Mouse (Mus musculus): ENCODE measurements around the gene Gstt1. TPM values are rescaled to one million over a fixed set of nuclear protein-coding genes. Genes with fewer than 3 reads are reported as not detected.
A peak's percentile ranks its signal among the peaks of the same experiment; 100 is the strongest.

Gene Gstt1
- polyA plus RNA-seq, 2 experiments, result 68.8 to 71.5 TPM

- Histone ChIP-seq H3K4me1 (replicated peaks; ENCODE audit: control insufficient read depth in 2 of 2, insufficient read depth in 2 of 2, low read length in 1 of 2) (peaks cover 0 to 12% of the 10 kb centered on the region in 2 experiments; a peak in 2 of 4 replicates), H3K4me2 (ENCODE audit: low read depth) (no peak overlapping the region), H3K36me3 (replicated peaks; ENCODE audit: control insufficient read depth, insufficient read depth, low read depth) (no peaks in the 10 kb centered on the region), H3K27ac (no peak overlapping the region), H3K9me3 (ENCODE audit: control insufficient read depth, low read length) (no peaks in the 10 kb centered on the region), H3K27me3 (ENCODE audit: control insufficient read depth, insufficient read depth, low read length) (no peaks in the 10 kb centered on the region), H3K4me3 (ENCODE audit: insufficient read depth in 1 of 2, low read depth in 2 of 2, low read length in 2 of 2) (no peak overlapping the region), H3K9ac (replicated peaks) (no peak overlapping the region)
- 18% methylated on average over 7 of the region's 7 CpGs for WGBS (ENCODE audit: insufficient replicate concordance)
- no peak for DNase-seq (ENCODE audit: low read depth in 3 of 3, low spot score in 3 of 3)
- TF ChIP-seq EP300 (IDR thresholded peaks at IDR 0.05; ENCODE audit: low read depth) (no peak), CTCF (IDR thresholded peaks at IDR 0.05; ENCODE audit: low read depth) (peak; percentile 28; the same call in 1 of the 2 replicates)
- no peak for ATAC-seq (ENCODE audit: insufficient read depth)
Measured at GRCm38 (mm10) chr10:75790773-75791172, 7.6 kb downstream of the Gstt1 start.

GRCm38 (mm10) chr10:75789841-75790240, 8.5 kb downstream of the Gstt1 start:
- Histone ChIP-seq H3K27me3 (ENCODE audit: control insufficient read depth, insufficient read depth, low read length) (no peaks in the 10 kb centered on the region), H3K4me3 (ENCODE audit: insufficient read depth in 1 of 2, low read depth in 2 of 2, low read length in 2 of 2) (no peak overlapping the region), H3K4me2 (ENCODE audit: low read depth) (no peak overlapping the region), H3K4me1 (replicated peaks; ENCODE audit: control insufficient read depth in 2 of 2, insufficient read depth in 2 of 2, low read length in 1 of 2) (peaks cover 0 to 12% of the 10 kb centered on the region in 2 experiments; a peak in 2 of 4 replicates), H3K9ac (replicated peaks) (no peak overlapping the region), H3K27ac (no peak overlapping the region), H3K9me3 (ENCODE audit: control insufficient read depth, low read length) (no peaks in the 10 kb centered on the region), H3K36me3 (replicated peaks; ENCODE audit: control insufficient read depth, insufficient read depth, low read depth) (no peaks in the 10 kb centered on the region)
- TF ChIP-seq EP300 (IDR thresholded peaks at IDR 0.05; ENCODE audit: low read depth) (no peak), CTCF (IDR thresholded peaks at IDR 0.05; ENCODE audit: low read depth) (no peak)
- DNase-seq (ENCODE audit: low read depth in 3 of 3, low spot score in 3 of 3), result peak in 2 of 3 experiments; percentile 38 to 42
- 61% methylated on average over 5 of the region's 5 CpGs for WGBS (ENCODE audit: insufficient replicate concordance)
- ATAC-seq (ENCODE audit: insufficient read depth), result peak; percentile 85

GRCm38 (mm10) chr10:75789081-75789735, 9.2 kb downstream of the Gstt1 start:
- no peak for DNase-seq (ENCODE audit: low read depth in 3 of 3, low spot score in 3 of 3)
- H3K27ac ChIP-seq, result no peak overlapping the region
- H3K9ac ChIP-seq (replicated peaks), result no peak overlapping the region
- 45% methylated on average over 6 of the region's 6 CpGs for WGBS (ENCODE audit: insufficient replicate concordance)
- no peak for TF ChIP-seq CTCF (IDR thresholded peaks at IDR 0.05; ENCODE audit: low read depth)
- no peak for TF ChIP-seq EP300 (IDR thresholded peaks at IDR 0.05; ENCODE audit: low read depth)
- H3K4me2 ChIP-seq (ENCODE audit: low read depth), result no peak overlapping the region
- H3K9me3 ChIP-seq (ENCODE audit: control insufficient read depth, low read length), result no peaks in the 10 kb centered on the region
- peak; percentile 61; the same call in 1 of the 2 replicates for ATAC-seq (ENCODE audit: insufficient read depth)
- H3K36me3 ChIP-seq (replicated peaks; ENCODE audit: control insufficient read depth, insufficient read depth, low read depth), result no peaks in the 10 kb centered on the region
- H3K4me3 ChIP-seq (ENCODE audit: insufficient read depth in 1 of 2, low read depth in 2 of 2, low read length in 2 of 2), result no peak overlapping the region
- H3K4me1 ChIP-seq (replicated peaks; ENCODE audit: control insufficient read depth in 2 of 2, insufficient read depth in 2 of 2, low read length in 1 of 2), result peaks cover 0 to 8% of the 10 kb centered on the region in 2 experiments; a peak in 2 of 4 replicates
- H3K27me3 ChIP-seq (ENCODE audit: control insufficient read depth, insufficient read depth, low read length), result no peaks in the 10 kb centered on the region

- 80% methylated on average over 8 of the region's 8 CpGs for WGBS (ENCODE audit: insufficient replicate concordance)
- peaks cover 0 to 8% of the 10 kb centered on the region in 2 experiments; a peak in 2 of 4 replicates for H3K4me1 ChIP-seq (replicated peaks; ENCODE audit: control insufficient read depth in 2 of 2, insufficient read depth in 2 of 2, low read length in 1 of 2)
- H3K36me3 ChIP-seq (replicated peaks; ENCODE audit: control insufficient read depth, insufficient read depth, low read depth), result no peaks in the 10 kb centered on the region
- H3K4me3 ChIP-seq (ENCODE audit: insufficient read depth in 1 of 2, low read depth in 2 of 2, low read length in 2 of 2), result no peak overlapping the region
- no peaks in the 10 kb centered on the region for H3K9me3 ChIP-seq (ENCODE audit: control insufficient read depth, low read length)
- no peak overlapping the region for H3K9ac ChIP-seq (replicated peaks)
- TF ChIP-seq CTCF (IDR thresholded peaks at IDR 0.05; ENCODE audit: low read depth) (no peak), EP300 (IDR thresholded peaks at IDR 0.05; ENCODE audit: low read depth) (no peak)
- no peaks in the 10 kb centered on the region for H3K27me3 ChIP-seq (ENCODE audit: control insufficient read depth, insufficient read depth, low read length)
- no peak overlapping the region for H3K4me2 ChIP-seq (ENCODE audit: low read depth)
- DNase-seq (ENCODE audit: low read depth in 3 of 3, low spot score in 3 of 3) (no peak), ATAC-seq (ENCODE audit: insufficient read depth) (no peak)
- no peak overlapping the region for H3K27ac ChIP-seq
Measured at GRCm38 (mm10) chr10:75788277-75788676, 10.1 kb downstream of the Gstt1 start.

GRCm38 (mm10) chr10:75785442-75785841, 12.9 kb downstream of the Gstt1 start:
- Histone ChIP-seq H3K4me1 (replicated peaks; ENCODE audit: control insufficient read depth in 2 of 2, insufficient read depth in 2 of 2, low read length in 1 of 2) (peaks cover 0 to 4% of the 10 kb centered on the region in 2 experiments; a peak in 1 of 4 replicates), H3K27ac (no peak overlapping the region), H3K4me3 (ENCODE audit: insufficient read depth in 1 of 2, low read depth in 2 of 2, low read length in 2 of 2) (no peak overlapping the region), H3K36me3 (replicated peaks; ENCODE audit: control insufficient read depth, insufficient read depth, low read depth) (no peaks in the 10 kb centered on the region), H3K4me2 (ENCODE audit: low read depth) (no peak overlapping the region), H3K9ac (replicated peaks) (no peak overlapping the region), H3K27me3 (ENCODE audit: control insufficient read depth, insufficient read depth, low read length) (peaks cover 11% of the 10 kb centered on the region), H3K9me3 (ENCODE audit: control insufficient read depth, low read length) (no peaks in the 10 kb centered on the region)
- 15% methylated on average over 1 of the region's 1 CpGs for WGBS (ENCODE audit: insufficient replicate concordance)
- no peak for TF ChIP-seq CTCF (IDR thresholded peaks at IDR 0.05; ENCODE audit: low read depth)
- no peak for TF ChIP-seq EP300 (IDR thresholded peaks at IDR 0.05; ENCODE audit: low read depth)
- ATAC-seq (ENCODE audit: insufficient read depth), result no peak
- no peak for DNase-seq (ENCODE audit: low read depth in 3 of 3, low spot score in 3 of 3)

Measured in liver, embryonic 14.5 days (tissue).